Mouse (Mus musculus): ENCODE data around the gene Tnrc18. TPM values are rescaled to one million over a fixed set of nuclear protein-coding genes. Genes with fewer than 3 reads are reported as not detected.

The Tnrc18 gene
- polyA plus RNA-seq, 1 experiment from 2014 or later: 44.0 TPM

DNA sequence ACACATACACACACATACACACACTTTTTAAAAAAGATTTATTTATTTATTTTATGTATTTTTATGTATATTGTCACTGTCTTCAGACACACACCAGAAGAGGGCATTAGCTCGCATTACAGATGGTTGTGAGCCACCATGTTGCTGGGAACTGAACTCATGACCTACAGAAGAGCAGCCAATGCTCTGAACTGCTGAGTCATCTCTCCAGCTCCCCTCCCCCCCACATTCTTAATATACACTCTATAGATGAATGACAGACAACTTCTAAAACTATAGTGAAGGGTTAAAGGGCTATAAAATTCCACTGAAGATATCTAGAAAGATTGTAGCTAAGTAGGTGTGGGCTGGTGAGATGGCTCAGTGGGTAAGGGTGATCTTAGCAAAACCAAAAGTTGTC is 13.7 kb downstream of the Tnrc18 start:
- DNase-seq (ENCODE audit: low spot score) (no peak), ATAC-seq (ENCODE audit: low FRiP score) (no peak)
- Histone ChIP-seq H3K4me3 (ENCODE audit: low read depth, low read length) (no peak overlapping the region), H3K4me2 (replicated peaks; ENCODE audit: low read depth, low read length) (no peak overlapping the region), H3K27ac (ENCODE audit: low read depth, low read length) (no peak overlapping the region), H3K9ac (ENCODE audit: low read depth, low read length) (no peak overlapping the region), H3K9me3 (ENCODE audit: control insufficient read depth, low read length) (no peaks in the 10 kb centered on the region), H3K4me1 (replicated peaks; ENCODE audit: control insufficient read depth, insufficient read depth, low read length) (peaks cover 4% of the 10 kb centered on the region; the same call in 1 of the 2 replicates), H3K27me3 (ENCODE audit: control insufficient read depth, insufficient read depth, low read length) (no peaks in the 10 kb centered on the region), H3K36me3 (ENCODE audit: control insufficient read depth, insufficient read depth, low read length) (0 out of 2 replicates have a peak, but pooled peaks cover 3% of the 10 kb centered on the region)
- 94% methylated on average over 1 of the region's 1 CpGs for whole genome bisulfite sequencing

GRCm38 (mm10) chr5:142802884-142803283 is 14.6 kb downstream of the Tnrc18 start:
- Histone ChIP-seq H3K4me1 (replicated peaks; ENCODE audit: control insufficient read depth, insufficient read depth, low read length) (peaks cover 4% of the 10 kb centered on the region; the same call in 1 of the 2 replicates), H3K36me3 (ENCODE audit: control insufficient read depth, insufficient read depth, low read length) (0 out of 2 replicates have a peak, but pooled peaks cover 2% of the 10 kb centered on the region), H3K4me3 (ENCODE audit: low read depth, low read length) (no peak overlapping the region), H3K9ac (ENCODE audit: low read depth, low read length) (no peak overlapping the region), H3K27me3 (ENCODE audit: control insufficient read depth, insufficient read depth, low read length) (no peaks in the 10 kb centered on the region), H3K9me3 (ENCODE audit: control insufficient read depth, low read length) (no peaks in the 10 kb centered on the region), H3K4me2 (replicated peaks; ENCODE audit: low read depth, low read length) (no peak overlapping the region), H3K27ac (ENCODE audit: low read depth, low read length) (no peak overlapping the region)
- ATAC-seq (ENCODE audit: low FRiP score): no peak
- DNase-seq (ENCODE audit: low spot score): no peak
- WGBS: 88% methylated on average over 4 of the region's 4 CpGs

GRCm38 (mm10) chr5:142801977-142802376 is 15.5 kb downstream of the Tnrc18 start:
- H3K4me1 ChIP-seq (replicated peaks; ENCODE audit: control insufficient read depth, insufficient read depth, low read length): peaks cover 4% of the 10 kb centered on the region; the same call in 1 of the 2 replicates
- H3K27me3 ChIP-seq (ENCODE audit: control insufficient read depth, insufficient read depth, low read length): no peaks in the 10 kb centered on the region
- H3K27ac ChIP-seq (ENCODE audit: low read depth, low read length): no peak overlapping the region
- H3K9ac ChIP-seq (ENCODE audit: low read depth, low read length): no peak overlapping the region
- 43% methylated on average over 2 of the region's 2 CpGs for WGBS
- H3K36me3 ChIP-seq (ENCODE audit: control insufficient read depth, insufficient read depth, low read length): no peaks in the 10 kb centered on the region
- DNase-seq (ENCODE audit: low spot score): no peak
- no peak overlapping the region for H3K4me2 ChIP-seq (replicated peaks; ENCODE audit: low read depth, low read length)
- ATAC-seq (ENCODE audit: low FRiP score): no peak
- no peak overlapping the region for H3K4me3 ChIP-seq (ENCODE audit: low read depth, low read length)
- H3K9me3 ChIP-seq (ENCODE audit: control insufficient read depth, low read length): no peaks in the 10 kb centered on the region

DNA sequence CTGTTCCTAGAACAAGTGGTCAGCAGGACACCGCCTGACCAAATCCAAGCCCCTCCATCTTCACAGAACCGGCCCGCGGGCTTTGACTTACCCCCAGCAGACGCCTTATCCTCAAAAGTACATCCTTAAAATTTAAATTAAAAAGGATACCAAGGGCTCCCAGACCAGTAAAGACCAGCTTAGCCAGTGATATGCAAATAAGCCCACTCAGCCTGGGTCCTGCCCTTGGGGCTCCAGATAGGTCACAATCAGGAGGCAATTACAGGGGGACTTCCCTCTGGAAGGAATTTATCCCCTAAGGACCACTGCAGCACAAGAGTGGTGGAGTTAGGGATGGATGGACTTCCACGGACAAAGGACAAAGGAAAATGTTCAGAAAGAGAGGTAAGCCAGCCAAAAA is 16.8 kb downstream of the Tnrc18 start:
- no peak overlapping the region for H3K4me2 ChIP-seq (replicated peaks; ENCODE audit: low read depth, low read length)
- no peak for DNase-seq (ENCODE audit: low spot score)
- no peak for ATAC-seq (ENCODE audit: low FRiP score)
- no peak overlapping the region for H3K4me3 ChIP-seq (ENCODE audit: low read depth, low read length)
- peaks cover 4% of the 10 kb centered on the region; the same call in 1 of the 2 replicates for H3K4me1 ChIP-seq (replicated peaks; ENCODE audit: control insufficient read depth, insufficient read depth, low read length)
- H3K36me3 ChIP-seq (ENCODE audit: control insufficient read depth, insufficient read depth, low read length): no peaks in the 10 kb centered on the region
- no peaks in the 10 kb centered on the region for H3K27me3 ChIP-seq (ENCODE audit: control insufficient read depth, insufficient read depth, low read length)
- no peaks in the 10 kb centered on the region for H3K9me3 ChIP-seq (ENCODE audit: control insufficient read depth, low read length)
- H3K9ac ChIP-seq (ENCODE audit: low read depth, low read length): no peak overlapping the region
- no peak overlapping the region for H3K27ac ChIP-seq (ENCODE audit: low read depth, low read length)
- 24% methylated on average over 6 of the region's 6 CpGs for WGBS

- Histone ChIP-seq H3K9me3 (ENCODE audit: control insufficient read depth, low read length) (no peaks in the 10 kb centered on the region), H3K27ac (ENCODE audit: low read depth, low read length) (no peak overlapping the region), H3K4me1 (replicated peaks; ENCODE audit: control insufficient read depth, insufficient read depth, low read length) (peaks cover 4% of the 10 kb centered on the region; the same call in 1 of the 2 replicates), H3K4me3 (ENCODE audit: low read depth, low read length) (no peak overlapping the region), H3K4me2 (replicated peaks; ENCODE audit: low read depth, low read length) (no peak overlapping the region), H3K9ac (ENCODE audit: low read depth, low read length) (no peak overlapping the region), H3K36me3 (ENCODE audit: control insufficient read depth, insufficient read depth, low read length) (no peaks in the 10 kb centered on the region), H3K27me3 (ENCODE audit: control insufficient read depth, insufficient read depth, low read length) (no peaks in the 10 kb centered on the region)
- 34% methylated on average over 8 of the region's 8 CpGs for WGBS
- DNase-seq (ENCODE audit: low spot score) (no peak), ATAC-seq (ENCODE audit: low FRiP score) (no peak; the same call in 1 of the 2 replicates)
Observed at GRCm38 (mm10) chr5:142800198-142800597, 17.3 kb downstream of the Tnrc18 start.

DNA sequence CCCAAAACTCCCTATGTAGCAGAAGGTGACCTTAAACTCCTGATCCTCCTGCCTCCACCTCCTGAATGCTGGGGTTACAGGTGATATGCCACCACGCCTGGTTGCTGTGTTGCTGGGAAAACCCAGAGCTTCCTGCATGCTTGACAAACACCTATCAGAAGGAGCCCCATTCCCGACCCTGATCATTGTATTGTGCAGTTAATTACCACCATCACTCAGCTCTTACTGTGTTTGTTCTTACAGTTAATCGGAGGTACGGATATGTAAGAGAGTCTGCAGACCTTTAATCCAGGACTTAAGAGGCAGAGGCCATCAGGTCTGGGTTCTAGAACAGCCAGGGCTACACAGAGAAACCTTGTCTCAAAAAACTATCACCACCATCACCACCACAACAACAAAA is 18.2 kb downstream of the Tnrc18 start:
- H3K9ac ChIP-seq (ENCODE audit: low read depth, low read length): no peak overlapping the region
- H3K27ac ChIP-seq (ENCODE audit: low read depth, low read length): no peak overlapping the region
- H3K36me3 ChIP-seq (ENCODE audit: control insufficient read depth, insufficient read depth, low read length): no peaks in the 10 kb centered on the region
- no peaks in the 10 kb centered on the region for H3K9me3 ChIP-seq (ENCODE audit: control insufficient read depth, low read length)
- no peak overlapping the region for H3K4me3 ChIP-seq (ENCODE audit: low read depth, low read length)
- H3K4me1 ChIP-seq (replicated peaks; ENCODE audit: control insufficient read depth, insufficient read depth, low read length): peaks cover 4% of the 10 kb centered on the region; the same call in 1 of the 2 replicates
- DNase-seq (ENCODE audit: low spot score): no peak
- H3K4me2 ChIP-seq (replicated peaks; ENCODE audit: low read depth, low read length): no peak overlapping the region
- no peak for ATAC-seq (ENCODE audit: low FRiP score)
- 84% methylated on average over 4 of the region's 4 CpGs for WGBS
- H3K27me3 ChIP-seq (ENCODE audit: control insufficient read depth, insufficient read depth, low read length): no peaks in the 10 kb centered on the region

GRCm38 (mm10) chr5:142798190-142798589 is 19.3 kb downstream of the Tnrc18 start:
- no peaks in the 10 kb centered on the region for H3K27me3 ChIP-seq (ENCODE audit: control insufficient read depth, insufficient read depth, low read length)

GRCm38 (mm10) chr5:142797620-142798019 is 19.8 kb downstream of the Tnrc18 start:
- H3K27ac ChIP-seq (ENCODE audit: low read depth, low read length): no peak overlapping the region
- DNase-seq (ENCODE audit: low spot score): no peak
- no peak overlapping the region for H3K4me2 ChIP-seq (replicated peaks; ENCODE audit: low read depth, low read length)
- WGBS: 90% methylated on average over 13 of the region's 13 CpGs
- H3K9me3 ChIP-seq (ENCODE audit: control insufficient read depth, low read length): no peaks in the 10 kb centered on the region
- H3K36me3 ChIP-seq (ENCODE audit: control insufficient read depth, insufficient read depth, low read length): no peaks in the 10 kb centered on the region
- no peak overlapping the region for H3K4me3 ChIP-seq (ENCODE audit: low read depth, low read length)
- no peak overlapping the region for H3K9ac ChIP-seq (ENCODE audit: low read depth, low read length)
- ATAC-seq (ENCODE audit: low FRiP score): no peak
- no peaks in the 10 kb centered on the region for H3K27me3 ChIP-seq (ENCODE audit: control insufficient read depth, insufficient read depth, low read length)
- peaks cover 6% of the 10 kb centered on the region; the same call in 1 of the 2 replicates for H3K4me1 ChIP-seq (replicated peaks; ENCODE audit: control insufficient read depth, insufficient read depth, low read length)

More at GRCm38 (mm10) chr5:142798190-142798589, 19.3 kb downstream of the Tnrc18 start:
- Histone ChIP-seq H3K4me1 (replicated peaks; ENCODE audit: control insufficient read depth, insufficient read depth, low read length) (peaks cover 6% of the 10 kb centered on the region; the same call in 1 of the 2 replicates), H3K9ac (ENCODE audit: low read depth, low read length) (no peak overlapping the region), H3K36me3 (ENCODE audit: control insufficient read depth, insufficient read depth, low read length) (no peaks in the 10 kb centered on the region), H3K27ac (ENCODE audit: low read depth, low read length) (no peak overlapping the region), H3K4me2 (replicated peaks; ENCODE audit: low read depth, low read length) (no peak overlapping the region), H3K9me3 (ENCODE audit: control insufficient read depth, low read length) (no peaks in the 10 kb centered on the region), H3K4me3 (ENCODE audit: low read depth, low read length) (no peak overlapping the region)
- WGBS: 92% methylated on average over 12 of the region's 12 CpGs
- DNase-seq (ENCODE audit: low spot score): no peak
- no peak for ATAC-seq (ENCODE audit: low FRiP score)

GRCm38 (mm10) chr5:142796921-142797320 is 20.5 kb downstream of the Tnrc18 start:
- peaks cover 6% of the 10 kb centered on the region; the same call in 1 of the 2 replicates for H3K4me1 ChIP-seq (replicated peaks; ENCODE audit: control insufficient read depth, insufficient read depth, low read length)
- WGBS: 94% methylated on average over 4 of the region's 4 CpGs
- no peak overlapping the region for H3K9ac ChIP-seq (ENCODE audit: low read depth, low read length)

More at GRCm38 (mm10) chr5:142796921-142797320, 20.5 kb downstream of the Tnrc18 start:
- H3K4me3 ChIP-seq (ENCODE audit: low read depth, low read length): no peak overlapping the region
- H3K9me3 ChIP-seq (ENCODE audit: control insufficient read depth, low read length): no peaks in the 10 kb centered on the region
- H3K36me3 ChIP-seq (ENCODE audit: control insufficient read depth, insufficient read depth, low read length): no peaks in the 10 kb centered on the region
- no peaks in the 10 kb centered on the region for H3K27me3 ChIP-seq (ENCODE audit: control insufficient read depth, insufficient read depth, low read length)
- H3K27ac ChIP-seq (ENCODE audit: low read depth, low read length): no peak overlapping the region
- H3K4me2 ChIP-seq (replicated peaks; ENCODE audit: low read depth, low read length): no peak overlapping the region
- no peak for DNase-seq (ENCODE audit: low spot score)
- no peak for ATAC-seq (ENCODE audit: low FRiP score)
